Mouse (Mus musculus) adrenal gland, adult 2 months (tissue): ENCODE data around the gene Erbb2. TPM values are rescaled to one million over a fixed set of nuclear protein-coding genes. Genes with fewer than 3 reads are reported as not detected.

Experiments
- DNase-seq: peaks from one replicate; pipeline ENCODE4 v3.0.0; 2021
- polyA plus RNA-seq: library from polyadenylated mRNA; depleted of rRNA; stranded (reverse); fragments of >200 nt; gene quantifications from 2 replicates; pipeline ENCODE4 v1.2.3, GENCODE M21; 2012; rRNA removed
- total RNA-seq, 2 experiments: library from RNA; stranded (reverse); gene quantifications; 2 replicates each; pipeline ENCODE4 v1.2.3; 2021

Gene Erbb2
- total and polyA plus RNA-seq, 3 experiments = 2.4 to 7.2 (median 5.9) TPM

DNA sequence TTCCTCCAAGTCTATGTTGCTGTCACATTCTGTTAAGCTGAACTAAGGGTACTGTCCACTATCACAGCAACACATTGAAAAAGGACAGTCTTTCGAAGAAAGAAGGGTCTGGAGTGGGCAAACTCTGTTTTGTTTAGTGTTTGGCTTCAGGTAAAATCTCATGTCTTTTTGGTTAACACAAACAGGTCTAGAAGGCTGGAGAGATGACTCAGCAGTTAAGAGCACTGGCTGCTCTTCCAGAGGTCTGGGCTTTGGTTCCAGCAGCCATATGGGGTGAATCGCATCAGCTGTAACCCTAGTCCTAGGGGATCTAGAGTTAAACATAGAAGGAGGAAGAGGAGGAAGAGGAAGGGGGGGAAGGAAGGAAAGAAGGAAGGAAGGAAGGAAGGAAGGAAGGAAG, 73.5 kb downstream of the Erbb2 start:
- no peak for DNase-seq

Other genes starting within 250 kb of the Erbb2 start
- gene Med1, start 219.2 kb upstream of the Erbb2 start, total RNA-seq = 10 to 100 TPM; 51.9 to 70.1 TPM
- gene Med1, start 219.2 kb upstream of the Erbb2 start, polyA plus RNA-seq = 9.3 and 17.5 TPM in 2 replicates
- gene Cdk12, start 209.4 kb upstream of the Erbb2 start, total RNA-seq = 10 to 100 TPM; 33.0 to 52.8 TPM
- gene Cdk12, start 209.4 kb upstream of the Erbb2 start, polyA plus RNA-seq = 7.4 and 8.3 TPM in 2 replicates
- not detected for gene Neurod2, start 82.8 kb upstream of the Erbb2 start, total RNA-seq
- not detected in 2 replicates for gene Neurod2, start 82.8 kb upstream of the Erbb2 start, polyA plus RNA-seq
- under 1 TPM; 0.17 to 0.55 TPM for gene Ppp1r1b, start 64.1 kb upstream of the Erbb2 start, total RNA-seq
- gene Ppp1r1b, start 64.1 kb upstream of the Erbb2 start, polyA plus RNA-seq = 0.22 and 0.37 TPM in 2 replicates
- gene Stard3, start 54.1 kb upstream of the Erbb2 start, total RNA-seq = 10 to 100 TPM; 20.8 to 23.5 TPM
- gene Stard3, start 54.1 kb upstream of the Erbb2 start, polyA plus RNA-seq = 65.3 and 67.8 TPM in 2 replicates
- under 1 TPM; 0.31 to 0.32 TPM for gene Tcap, start 28.7 kb upstream of the Erbb2 start, total RNA-seq
- 0.46 and 0.54 TPM in 2 replicates for gene Tcap, start 28.7 kb upstream of the Erbb2 start, polyA plus RNA-seq
- gene Pnmt, start 26.0 kb upstream of the Erbb2 start, total RNA-seq = 100 to 1,000 TPM; 314 to 601 TPM
- gene Pnmt, start 26.0 kb upstream of the Erbb2 start, polyA plus RNA-seq = 379 and 598 TPM in 2 replicates
- gene Pgap3, start 12.0 kb upstream of the Erbb2 start, total RNA-seq = 1 to 10 TPM; 4.7 to 5.9 TPM
- gene Pgap3, start 12.0 kb upstream of the Erbb2 start, polyA plus RNA-seq = 18.4 and 20.3 TPM in 2 replicates
- gene Mien1, start 26.5 kb downstream of the Erbb2 start, total RNA-seq = 10 to 100 TPM; 88.5 to 93.5 TPM
- 43.0 and 49.2 TPM in 2 replicates for gene Mien1, start 26.5 kb downstream of the Erbb2 start, polyA plus RNA-seq
- under 1 TPM; 0.35 to 0.45 TPM for gene Grb7, start 33.9 kb downstream of the Erbb2 start, total RNA-seq
- gene Grb7, start 33.9 kb downstream of the Erbb2 start, polyA plus RNA-seq = 0.97 and 1.1 TPM in 2 replicates
- gene Ikzf3, start 133.6 kb downstream of the Erbb2 start, total RNA-seq = under 1 TPM; 0.72 to 0.86 TPM
- 0.10 and 0.36 TPM in 2 replicates for gene Ikzf3, start 133.6 kb downstream of the Erbb2 start, polyA plus RNA-seq
- gene Zpbp2, start 138.6 kb downstream of the Erbb2 start, total RNA-seq = under 1 TPM; 0.66 to 0.69 TPM
- gene Zpbp2, start 138.6 kb downstream of the Erbb2 start, polyA plus RNA-seq = 0.10 and 0.30 TPM in 2 replicates
- gene Ormdl3, start 174.9 kb downstream of the Erbb2 start, total RNA-seq = 100 to 1,000 TPM in 1 of 2 experiments, 10 to 100 TPM in 1; 94.9 to 180 TPM
- gene Ormdl3, start 174.9 kb downstream of the Erbb2 start, polyA plus RNA-seq = 151 and 188 TPM in 2 replicates
- not detected for gene Lrrc3c, start 185.8 kb downstream of the Erbb2 start, total RNA-seq
- not detected in 2 replicates for gene Lrrc3c, start 185.8 kb downstream of the Erbb2 start, polyA plus RNA-seq
- 10 to 100 TPM in 1 of 2 experiments, 1 to 10 TPM in 1; 6.3 to 15.3 TPM for gene Gm12355, start 213.2 kb downstream of the Erbb2 start, total RNA-seq
- not detected in 2 replicates for gene Gm12355, start 213.2 kb downstream of the Erbb2 start, polyA plus RNA-seq
- gene Gsdma3, start 213.9 kb downstream of the Erbb2 start, total RNA-seq = 10 to 100 TPM in 1 of 2 experiments, 1 to 10 TPM in 1; 4.7 to 19.4 TPM
- not detected in 2 replicates for gene Gsdma3, start 213.9 kb downstream of the Erbb2 start, polyA plus RNA-seq
- under 1 TPM; 0.35 to 0.69 TPM for gene Gsdma2, start 234.3 kb downstream of the Erbb2 start, total RNA-seq
- 0.12 TPM in 2 replicates for gene Gsdma2, start 234.3 kb downstream of the Erbb2 start, polyA plus RNA-seq